Mouse (Mus musculus) liver, embryonic 14.5 days (tissue): ENCODE measurements around the gene Defb28. TPM values are rescaled to one million over a fixed set of nuclear protein-coding genes. Genes with fewer than 3 reads are reported as not detected.

ENCODE experiments used
- ATAC-seq: fragments of 200-750 bp; cut with Nextera tagmentation; 2 replicates; pipeline ENCODE4 v1.8.0; 2017; ENCODE audit warnings: moderate number of reproducible peaks, mild to moderate bottlenecking, moderate library complexity; ENCODE audit not compliant: insufficient read depth
- DNase-seq, 3 experiments: peaks; one replicate each; pipeline ENCODE4 v3.0.0-alpha.2; 2012 to 2013; ENCODE audit warnings: low read depth in 3 of 3, low spot score in 3 of 3
- H3K27ac ChIP-seq: fragments of 300-500 bp; sonication (generic); 2 replicates; pipeline ENCODE4 v1.5.1; 2014; ENCODE audit warnings: moderate library complexity, mild to moderate bottlenecking, control low read depth, inconsistent platforms
- H3K27me3 ChIP-seq: fragments of 300-500 bp; sonication (generic); 2 replicates; pipeline ENCODE4 v1.6.1; 2014; ENCODE audit warnings: mild to moderate bottlenecking, low read length, moderate library complexity; ENCODE audit not compliant: control insufficient read depth, insufficient read depth
- H3K36me3 ChIP-seq: fragments of 300-500 bp; sonication (generic); replicated peaks from 2 replicates; pipeline ENCODE4 v1.6.1; 2014; ENCODE audit warnings: low read depth; ENCODE audit not compliant: control insufficient read depth, insufficient read depth
- H3K4me1 ChIP-seq, 2 experiments: fragments of 200-500 bp in 1 of 2; fragments of 300-500 bp in 1 of 2; sonication (generic) in 1 of 2; replicated peaks; 2 replicates each; pipeline ENCODE4 v1.6.1; 2012 to 2014; ENCODE audit warnings: antibody characterized with exemption in 1 of 2, inconsistent platforms in 1 of 2, low read length in 1 of 2; ENCODE audit not compliant: control insufficient read depth in 2 of 2, insufficient read depth in 2 of 2
- H3K4me2 ChIP-seq: fragments of 300-500 bp; sonication (generic); 2 replicates; pipeline ENCODE4 v1.6.1; 2014; ENCODE audit warnings: low read depth, mild to moderate bottlenecking, control low read depth, moderate library complexity
- H3K4me3 ChIP-seq, 2 experiments: fragments of 200-500 bp in 1 of 2; fragments of 300-500 bp in 1 of 2; sonication (generic) in 1 of 2; 2 replicates each; pipeline ENCODE4 v1.5.1; 2012 to 2014; ENCODE audit warnings: low read depth in 2 of 2, low read length in 2 of 2, mild to moderate bottlenecking in 2 of 2, control low read depth in 1 of 2, inconsistent platforms in 1 of 2, moderate library complexity in 1 of 2; ENCODE audit not compliant: insufficient read depth in 1 of 2
- H3K9ac ChIP-seq: fragments of 300-500 bp; sonication (generic); replicated peaks from 2 replicates; pipeline ENCODE4 v1.6.1; 2014; ENCODE audit warnings: mild to moderate bottlenecking, control low read depth, moderate library complexity
- H3K9me3 ChIP-seq: fragments of 300-500 bp; sonication (generic); 2 replicates; pipeline ENCODE4 v1.6.1; 2016; ENCODE audit warnings: low read length, mixed read lengths; ENCODE audit not compliant: control insufficient read depth
- CTCF ChIP-seq: IDR thresholded peaks from 2 replicates; pipeline ENCODE4 v1.5.1; 2016; ENCODE audit warnings: antibody characterized with exemption, low read depth, control low read depth
- EP300 ChIP-seq: IDR thresholded peaks from 2 replicates; pipeline ENCODE4 v1.6.1; 2016; ENCODE audit warnings: antibody characterized with exemption, low read depth
- WGBS: fragments of 180-500 bp; shearing (Covaris S2); extraction: QIAGEN DNeasy Blood & Tissue Kit; methylation state at CpG from one replicate; pipeline ENCODE4 v1.1.7; 2014; ENCODE audit not compliant: insufficient replicate concordance; 5-methylcytosine and 5-hydroxymethylcytosine counted together
- polyA plus RNA-seq, 2 experiments: library from polyadenylated mRNA; depleted of rRNA in 1 of 2; stranded (reverse) in 1 of 2; unstranded in 1 of 2; fragments of >200 nt; fragmentation: Nextera tagmentation in 1 of 2; extraction: Ambion mirVana in 1 of 2; gene quantifications; 2 replicates each; pipeline versions ENCODE4 v1.2.1 to v1.2.3; 2012 to 2014

Defb28 gene
- polyA plus RNA-seq, 2 experiments, result not detected

GRCm38 (mm10) chr2:152548124-152548523 is 30.1 kb downstream of the Defb28 start:
- Histone ChIP-seq H3K4me3 (no peak overlapping the region), H3K36me3 (no peaks in the 10 kb centered on the region), H3K27ac (no peak overlapping the region), H3K9me3 (no peaks in the 10 kb centered on the region), H3K9ac (no peak overlapping the region), H3K4me2 (no peak overlapping the region), H3K4me1 (no peaks in the 10 kb centered on the region), H3K27me3 (no peaks in the 10 kb centered on the region)
- ATAC-seq (no peak), DNase-seq (no peak)
- 59% methylated on average over 5 of the region's 5 CpGs for whole genome bisulfite sequencing
- TF ChIP-seq EP300 (no peak), CTCF (no peak)

DNA sequence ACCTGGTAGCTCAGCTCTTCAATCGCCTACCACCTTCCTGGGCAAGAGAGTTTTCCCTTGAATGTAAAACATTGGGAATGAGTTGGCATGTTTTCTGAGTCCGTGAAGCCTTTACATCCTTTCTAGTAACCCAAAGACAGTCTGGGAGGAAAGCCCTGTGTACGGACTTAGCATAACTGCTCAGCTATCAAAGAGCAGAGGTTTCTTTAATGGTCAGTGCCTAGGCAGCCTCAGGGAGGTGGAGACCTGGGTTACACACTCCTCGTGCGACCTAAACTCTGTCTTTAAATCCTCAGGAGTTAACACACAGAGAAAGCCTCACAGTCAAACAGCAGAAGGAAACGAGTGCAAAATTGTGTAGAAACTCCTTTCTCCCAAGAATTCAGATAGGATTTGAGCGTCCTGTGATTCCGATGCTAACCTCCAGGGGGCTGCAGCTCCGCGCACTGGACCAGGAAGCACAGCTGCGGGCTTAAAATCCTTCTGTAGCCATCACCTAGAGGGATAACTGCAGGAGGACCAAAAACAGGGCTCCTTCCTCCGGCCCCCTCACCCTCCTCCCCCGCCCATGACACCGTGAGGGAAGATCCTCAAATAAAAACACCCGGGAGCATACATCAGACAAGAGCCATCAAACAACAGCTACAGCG is 35.8 kb downstream of the Defb28 start:
- Histone ChIP-seq H3K36me3 (no peaks in the 10 kb centered on the region), H3K9ac (no peak overlapping the region), H3K27me3 (no peaks in the 10 kb centered on the region), H3K4me1 (no peaks in the 10 kb centered on the region), H3K27ac (no peak overlapping the region), H3K9me3 (no peaks in the 10 kb centered on the region), H3K4me3 (no peak overlapping the region), H3K4me2 (no peak overlapping the region)
- no peak for DNase-seq
- TF ChIP-seq EP300 (no peak), CTCF (peak; percentile 74)
- no peak for ATAC-seq
- 9% methylated on average over 16 of the region's 16 CpGs for WGBS

GRCm38 (mm10) chr2:152556655-152557054 is 38.6 kb downstream of the Defb28 start:
- Histone ChIP-seq H3K4me3 (no peak overlapping the region), H3K4me1 (no peaks in the 10 kb centered on the region), H3K9me3 (no peaks in the 10 kb centered on the region), H3K9ac (no peak overlapping the region), H3K27ac (no peak overlapping the region), H3K4me2 (no peak overlapping the region), H3K36me3 (no peaks in the 10 kb centered on the region), H3K27me3 (no peaks in the 10 kb centered on the region)
- ATAC-seq (no peak), DNase-seq (no peak)
- WGBS, result 56% methylated on average over 7 of the region's 7 CpGs
- TF ChIP-seq EP300, result no peak
- no peak for TF ChIP-seq CTCF

GRCm38 (mm10) chr2:152569038-152569437 is 51.0 kb downstream of the Defb28 start, which contains the start of gene Gm17416:
Gene Gm17416 (plus strand): TSS chr2:152569338.
- H3K4me2 ChIP-seq, result no peak within 1 kb of the TSS
- H3K9ac ChIP-seq, result no peak within 1 kb of the TSS
- no peaks in the 10 kb centered on the region for H3K27me3 ChIP-seq
- H3K36me3 ChIP-seq, result no peaks in the 10 kb centered on the region
- ATAC-seq, result no peak
- H3K9me3 ChIP-seq, result no peaks in the 10 kb centered on the region
- no peak for DNase-seq
- H3K4me3 ChIP-seq, result no peak within 1 kb of the TSS
- H3K4me1 ChIP-seq, result no peaks in the 10 kb centered on the region
- 65% methylated on average over 5 of the region's 5 CpGs for WGBS
- no peak within 1 kb of the TSS for H3K27ac ChIP-seq
- TF ChIP-seq EP300 (no peak), CTCF (no peak)

GRCm38 (mm10) chr2:152569881-152570280 is 51.8 kb downstream of the Defb28 start:
- DNase-seq (no peak), ATAC-seq (no peak)
- 55% methylated on average over 4 of the region's 4 CpGs for WGBS
- Histone ChIP-seq H3K36me3 (no peaks in the 10 kb centered on the region), H3K27me3 (no peaks in the 10 kb centered on the region), H3K27ac (no peak overlapping the region), H3K4me1 (no peaks in the 10 kb centered on the region), H3K9me3 (no peaks in the 10 kb centered on the region), H3K4me2 (no peak overlapping the region), H3K4me3 (no peak overlapping the region), H3K9ac (no peak overlapping the region)
- TF ChIP-seq EP300 (no peak), CTCF (no peak)
